Mouse (Mus musculus) brown adipose tissue, adult 24 weeks (tissue): ENCODE measurements around the gene Ubr4. TPM values are rescaled to one million over a fixed set of nuclear protein-coding genes. Genes with fewer than 3 reads are reported as not detected.

Source experiments
- H3K27ac ChIP-seq: fragments of 200-500 bp; replicated peaks from 2 replicates; pipeline ENCODE4 v1.5.1; 2012; ENCODE audit warnings: low read depth, mild to moderate bottlenecking, low read length
- H3K4me1 ChIP-seq: fragments of 200-500 bp; 2 replicates; pipeline ENCODE4 v1.6.1; 2012; ENCODE audit warnings: low read length, mixed read lengths; ENCODE audit not compliant: control insufficient read depth, insufficient read depth, insufficient read length
- H3K4me3 ChIP-seq: fragments of 200-500 bp; 2 replicates; pipeline ENCODE4 v1.5.1; 2012; ENCODE audit warnings: low read depth, mild to moderate bottlenecking, low read length, moderate library complexity; ENCODE audit not compliant: insufficient read depth
- polyA plus RNA-seq: library from polyadenylated mRNA; stranded (reverse); fragments of >200 nt; gene quantifications from 2 replicates; pipeline ENCODE4 v1.2.4, GENCODE M21; 2012; ENCODE audit not compliant: missing spikeins, insufficient read depth, insufficient read length

Ubr4 gene
- polyA plus RNA-seq, 1 experiment: 43.2 TPM

DNA sequence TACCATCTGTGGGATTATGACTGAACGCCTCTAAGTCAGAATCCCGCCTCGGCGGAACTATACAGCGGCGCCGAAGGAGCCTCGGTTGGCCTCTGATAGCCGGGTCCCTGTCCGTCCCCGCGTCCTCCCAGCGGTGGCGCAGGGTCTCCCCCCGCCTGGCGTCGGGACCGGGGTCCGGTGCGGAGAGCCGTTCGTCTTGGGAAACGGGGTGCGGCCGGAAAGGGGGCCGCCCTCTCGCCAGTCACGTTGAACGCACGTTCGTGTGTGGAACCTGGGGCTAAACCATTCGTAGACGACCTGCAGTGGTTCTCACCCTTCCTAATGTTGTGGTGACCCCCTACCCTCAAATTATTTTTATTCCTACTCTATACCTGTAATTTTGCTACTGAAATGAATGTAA lies 14.3 kb upstream of the Ubr4 start:
- no peak overlapping the region for H3K27ac ChIP-seq
- no peaks in the 10 kb centered on the region; the same call in 1 of the 2 replicates for H3K4me1 ChIP-seq
- H3K4me3 ChIP-seq: no peak overlapping the region

DNA sequence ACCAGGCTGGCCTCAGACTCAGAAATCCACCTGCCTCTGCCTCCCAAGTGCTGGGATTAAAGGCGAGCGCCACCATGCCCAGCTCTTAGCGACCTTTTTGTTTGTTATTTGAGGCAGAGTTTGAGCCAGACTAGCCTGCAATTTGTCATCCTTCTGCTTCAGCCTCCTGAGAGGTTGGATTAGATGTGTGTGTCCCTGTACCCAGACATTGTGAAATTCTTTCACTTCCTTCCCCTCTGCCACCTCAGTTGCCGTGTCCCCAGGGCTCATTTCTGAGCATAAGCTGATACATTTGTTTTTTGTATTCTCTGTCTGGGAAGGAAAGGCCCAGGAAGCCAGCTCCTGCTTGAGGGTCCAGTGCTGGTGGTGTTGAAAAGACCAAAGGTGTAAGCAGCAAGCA lies 11.6 kb upstream of the Ubr4 start:
- Histone ChIP-seq H3K27ac (no peak overlapping the region), H3K4me1 (no peaks in the 10 kb centered on the region; the same call in 1 of the 2 replicates)

DNA sequence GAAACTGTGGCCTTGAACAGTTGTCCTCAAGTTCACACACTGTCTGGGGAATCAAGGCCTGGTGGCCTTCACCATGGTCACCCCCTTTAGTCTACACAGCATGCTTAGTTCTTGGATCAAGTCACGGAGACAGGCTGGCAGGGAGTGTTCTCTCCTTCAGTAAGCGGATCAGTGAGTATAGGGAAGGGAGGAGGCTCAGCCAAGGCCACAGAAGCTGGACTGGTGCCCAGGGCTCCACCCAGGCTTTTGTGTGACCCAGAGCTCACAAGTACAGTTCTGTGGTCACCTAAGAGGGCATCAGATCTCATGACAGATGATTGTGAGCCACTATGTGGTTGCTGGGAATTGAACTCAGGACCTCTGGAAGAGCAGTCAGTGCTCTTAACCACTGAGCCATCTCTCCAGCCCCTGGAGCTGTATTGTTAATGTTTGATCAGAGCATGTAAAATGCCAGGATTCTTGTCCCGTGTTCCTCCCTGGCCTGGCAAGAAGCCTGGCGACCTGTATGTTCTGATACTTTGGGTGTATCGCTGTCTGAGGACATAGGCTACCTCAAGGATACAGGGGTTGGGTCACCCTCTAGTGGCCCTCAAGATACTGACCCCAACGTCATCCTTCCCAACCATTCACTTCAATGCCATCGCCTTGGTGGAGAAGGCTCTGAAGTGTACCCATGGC lies 10.7 kb upstream of the Ubr4 start:
- no peak overlapping the region for H3K4me3 ChIP-seq
- H3K27ac ChIP-seq: no peak overlapping the region

More for the DNA sequence above, 11.6 kb upstream of the Ubr4 start:
- H3K4me3 ChIP-seq: no peak overlapping the region

DNA sequence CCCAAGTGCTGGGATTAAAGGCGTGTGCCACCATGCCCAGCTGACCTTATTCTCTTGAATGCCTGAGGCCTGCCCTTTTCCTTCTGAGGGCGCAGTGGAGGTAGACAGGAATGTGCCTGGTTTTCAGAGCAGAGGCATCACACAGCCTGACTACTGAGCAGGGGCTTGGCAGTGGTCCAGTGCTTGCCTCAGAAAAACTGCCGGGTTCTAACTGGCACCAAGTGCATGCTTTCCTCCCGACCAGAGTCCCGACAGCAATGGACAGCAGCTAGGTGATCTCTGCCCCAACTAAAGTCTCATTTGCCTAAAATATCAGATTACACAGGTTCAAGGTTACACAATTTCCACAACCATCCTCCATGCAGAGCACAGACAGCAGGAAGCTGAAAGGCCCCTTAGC lies 8.7 kb upstream of the Ubr4 start:
- Histone ChIP-seq H3K27ac (no peak overlapping the region), H3K4me3 (no peak overlapping the region), H3K4me1 (no peaks in the 10 kb centered on the region)

More for the DNA sequence above, 10.7 kb upstream of the Ubr4 start:
- no peaks in the 10 kb centered on the region; the same call in 1 of the 2 replicates for H3K4me1 ChIP-seq

DNA sequence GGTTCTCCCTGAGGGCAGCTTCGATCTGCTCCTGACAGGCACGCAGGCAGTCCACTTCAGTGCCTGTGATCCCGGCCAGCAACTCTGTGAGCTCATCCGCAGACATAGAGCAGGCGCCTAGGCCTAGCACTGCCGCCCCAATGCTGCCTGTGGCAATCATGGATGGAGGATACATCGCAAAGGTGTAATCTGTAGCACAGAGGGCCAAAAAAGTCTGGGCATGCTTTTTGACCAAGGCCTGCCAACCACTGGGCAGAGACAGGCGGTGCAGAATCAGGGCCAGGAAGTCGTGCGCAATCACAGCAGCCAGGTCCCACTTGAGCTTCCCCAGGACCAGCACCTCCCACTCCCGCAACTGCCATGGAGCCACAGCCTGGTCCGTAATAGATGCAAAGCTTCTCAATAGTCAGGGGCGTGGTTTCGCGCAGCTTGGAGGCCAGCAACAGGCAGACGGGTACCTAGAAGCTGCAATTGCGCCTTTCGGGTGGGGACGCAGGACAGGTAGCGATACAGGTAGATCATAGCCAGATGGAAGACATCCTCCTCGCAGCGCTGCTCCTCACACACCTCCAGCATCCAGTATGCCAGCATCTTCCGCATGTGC lies 6.9 kb upstream of the Ubr4 start:
- Histone ChIP-seq H3K4me1 (no peaks in the 10 kb centered on the region), H3K4me3 (no peak overlapping the region), H3K27ac (no peak overlapping the region)

DNA sequence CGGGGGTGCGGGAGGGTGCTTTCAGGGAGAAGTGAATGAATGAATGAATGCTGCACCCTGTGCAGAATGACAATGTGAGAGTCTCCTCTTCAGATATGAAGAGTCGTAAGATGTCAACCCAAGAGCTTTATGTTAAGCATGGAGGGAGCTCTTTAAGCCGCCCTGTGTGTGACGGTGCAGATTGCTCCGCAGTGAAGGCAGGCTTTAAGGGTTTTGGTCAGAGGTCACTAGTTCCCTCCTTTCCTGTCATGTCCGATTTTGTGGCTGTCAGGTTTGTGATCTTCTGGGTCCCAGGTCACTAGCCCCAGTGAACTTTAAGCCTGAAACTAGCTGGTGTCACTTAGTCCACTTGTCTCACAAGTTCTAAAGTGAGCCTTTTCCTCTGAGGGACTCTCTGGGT lies 423 bp downstream of the Ubr4 start:
- Histone ChIP-seq H3K4me1 (peaks cover 8% of the 10 kb centered on the region), H3K4me3 (peak overlapping the region; percentile 91), H3K27ac (peak overlapping the region; percentile 69; the same call in 1 of the 2 replicates)

DNA sequence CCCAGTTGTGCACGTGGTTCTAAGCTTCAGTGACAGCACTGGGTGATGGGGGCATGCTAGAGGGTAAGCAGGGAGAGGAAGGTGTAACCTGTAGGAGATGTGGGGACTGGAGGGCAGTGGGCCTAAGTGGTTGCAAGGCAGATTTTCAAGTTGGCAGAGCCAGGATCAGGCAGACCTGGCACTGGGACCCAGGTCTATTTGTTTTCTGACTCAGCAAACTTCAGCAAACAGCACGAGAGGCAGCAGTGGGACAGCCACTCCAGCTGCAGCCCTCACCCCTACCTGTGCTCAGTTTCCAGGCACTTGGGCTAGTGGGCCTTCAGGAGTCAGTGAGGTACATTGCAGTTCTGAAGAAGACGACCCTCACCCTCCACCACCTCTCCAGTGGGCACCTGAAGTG lies 4.8 kb downstream of the Ubr4 start:
- Histone ChIP-seq H3K4me1 (peaks cover 2% of the 10 kb centered on the region), H3K4me3 (no peak overlapping the region), H3K27ac (no peak overlapping the region)

DNA sequence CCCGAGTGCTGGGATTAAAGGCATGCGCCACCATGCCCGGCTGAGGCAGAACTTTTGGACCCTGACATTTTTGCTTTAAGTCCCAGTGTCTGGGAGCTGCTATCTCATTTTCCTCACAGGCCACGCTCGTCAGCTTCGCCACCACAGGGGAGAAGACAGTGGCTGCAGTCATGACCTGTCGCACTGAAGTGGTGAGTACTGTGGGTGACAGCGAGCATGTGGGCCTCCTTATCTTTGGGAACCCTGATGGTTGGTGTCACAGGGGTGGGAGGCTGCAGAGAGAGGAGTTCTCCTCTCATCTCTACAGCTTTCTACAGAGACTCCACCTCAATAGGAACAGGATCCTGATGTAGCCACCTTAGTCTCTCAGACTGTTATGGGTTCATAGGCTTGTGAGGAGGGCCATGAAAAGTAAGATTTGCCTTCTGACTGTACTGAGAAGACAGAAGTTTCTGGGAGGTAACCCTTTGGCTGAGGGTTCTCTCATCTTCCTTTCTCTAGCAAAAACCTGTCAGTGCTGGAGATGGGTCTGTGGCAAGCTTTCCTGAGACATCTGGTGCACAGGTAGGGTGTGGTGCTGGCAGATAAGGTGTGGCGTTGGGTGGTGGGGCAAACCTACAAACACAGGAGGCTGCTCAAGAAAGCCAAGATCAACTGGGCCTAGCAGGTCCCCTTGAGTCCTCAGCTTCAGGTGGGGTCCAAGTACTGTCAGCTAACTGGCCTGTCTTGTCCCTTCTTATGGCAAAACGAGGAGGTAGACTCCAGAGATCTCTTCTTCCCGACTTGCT lies 8.5 kb downstream of the Ubr4 start:
- no peaks in the 10 kb centered on the region for H3K4me1 ChIP-seq
- no peak overlapping the region for H3K4me3 ChIP-seq
- H3K27ac ChIP-seq: no peak overlapping the region

DNA sequence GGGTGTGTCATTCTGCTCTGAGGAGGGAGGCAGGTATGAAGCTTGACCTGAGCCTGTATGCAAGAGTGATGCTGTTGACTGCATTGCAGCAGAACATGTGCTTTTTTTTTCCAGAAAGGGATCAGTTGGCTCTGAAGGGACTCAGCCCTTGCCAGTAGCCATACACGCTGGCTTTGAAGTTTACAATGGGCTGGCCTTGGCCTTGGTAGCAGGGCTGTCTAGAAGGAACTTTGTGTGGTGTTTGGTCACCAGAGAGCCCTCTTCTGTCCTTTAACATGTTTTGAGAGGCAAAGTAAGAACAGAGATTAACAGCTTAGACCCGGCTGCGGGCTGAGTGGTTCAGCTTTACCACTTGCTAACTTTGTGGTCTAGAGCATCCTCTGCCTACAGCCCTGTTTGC lies 14.9 kb downstream of the Ubr4 start:
- Histone ChIP-seq H3K4me1 (no peaks in the 10 kb centered on the region), H3K27ac (no peak overlapping the region), H3K4me3 (no peak overlapping the region)

DNA sequence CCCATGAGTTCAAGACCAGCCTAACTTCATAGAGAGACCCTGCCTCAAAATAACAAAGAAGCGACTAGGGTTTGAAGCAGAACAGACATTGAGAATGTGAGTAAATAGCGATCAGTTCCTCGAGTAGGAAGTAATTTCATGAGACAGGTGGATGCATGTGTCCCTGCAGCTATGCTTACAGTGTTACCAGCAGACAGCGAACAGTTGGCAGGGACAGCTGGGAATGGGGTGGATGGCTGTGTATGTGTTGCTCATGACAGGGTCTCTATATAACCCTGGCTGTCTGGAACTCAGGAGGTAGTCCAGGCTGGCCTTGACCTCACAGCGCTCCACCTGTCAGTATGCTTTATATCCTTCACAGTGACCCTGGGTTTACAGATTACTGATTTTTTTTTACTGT lies 15.6 kb downstream of the Ubr4 start:
- H3K4me1 ChIP-seq: no peaks in the 10 kb centered on the region; the same call in 1 of the 2 replicates
- H3K27ac ChIP-seq: no peak overlapping the region
- no peak overlapping the region for H3K4me3 ChIP-seq

DNA sequence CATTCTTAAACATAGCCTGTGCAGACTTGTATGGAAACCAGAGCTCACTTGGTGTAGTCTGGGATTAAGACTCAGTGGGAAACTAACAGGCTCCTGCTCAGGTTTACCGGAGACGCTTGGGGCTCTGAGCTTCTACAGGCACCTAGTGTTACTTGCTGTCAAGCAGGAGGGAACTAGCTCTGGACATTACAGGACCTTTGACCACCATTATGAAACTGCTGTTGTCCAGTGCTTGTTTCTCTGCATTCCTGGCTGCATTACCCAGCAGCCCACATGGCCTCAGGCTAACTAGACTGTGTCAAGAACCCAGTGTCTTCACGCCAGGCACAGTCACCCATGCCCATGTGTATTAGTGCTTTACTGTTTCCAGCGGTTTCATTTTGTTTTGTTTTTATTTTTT lies 20.7 kb downstream of the Ubr4 start:
- Histone ChIP-seq H3K4me3 (no peak overlapping the region), H3K27ac (peak overlapping the region; percentile 53; the same call in 1 of the 2 replicates), H3K4me1 (no peaks in the 10 kb centered on the region; the same call in 1 of the 2 replicates)

DNA sequence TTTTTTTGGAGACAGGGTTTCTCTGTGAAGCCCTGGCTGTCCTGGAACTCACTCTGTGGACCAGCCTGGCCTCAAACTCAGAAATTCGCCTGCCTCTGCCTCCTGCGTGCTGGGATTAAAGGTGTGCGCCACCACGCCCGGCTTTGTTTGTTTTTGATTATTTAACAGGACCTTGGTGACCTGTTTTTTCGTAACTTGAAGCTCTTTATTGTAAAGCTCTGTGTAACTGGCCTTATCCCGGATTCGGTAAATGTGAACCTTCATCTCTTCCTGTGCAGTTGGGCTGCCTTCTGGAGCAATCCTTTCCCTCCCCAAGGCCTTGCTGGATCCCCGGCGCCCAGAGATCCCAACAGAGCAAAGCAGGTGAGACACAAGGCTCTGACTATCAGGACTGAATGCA lies 21.1 kb downstream of the Ubr4 start:
- Histone ChIP-seq H3K27ac (0 out of 2 replicates have a peak overlapping the region, but pooled peaks have one; percentile 53), H3K4me1 (no peaks in the 10 kb centered on the region; the same call in 1 of the 2 replicates), H3K4me3 (no peak overlapping the region)

DNA sequence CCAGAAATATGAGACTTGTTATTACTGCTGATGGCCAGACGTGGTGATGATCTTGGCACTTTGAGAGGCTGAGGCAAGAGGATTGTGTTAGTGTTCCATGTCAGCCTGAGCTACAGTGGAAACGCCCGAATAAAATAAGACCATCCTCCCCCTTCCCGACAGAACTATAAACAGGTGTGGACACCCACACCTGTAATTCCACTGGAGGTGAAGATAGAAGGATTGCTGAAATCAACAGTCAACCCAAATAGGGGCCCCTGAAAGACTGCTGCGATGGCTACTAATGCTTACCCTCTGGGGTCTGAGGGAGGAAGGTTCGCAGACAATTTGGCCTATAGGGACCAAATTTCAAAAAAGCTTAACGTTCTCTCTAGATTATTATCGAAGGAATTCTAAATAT lies 27.3 kb downstream of the Ubr4 start:
- H3K4me3 ChIP-seq: peak overlapping the region; percentile 86
- H3K4me1 ChIP-seq: peaks cover 10% of the 10 kb centered on the region; the same call in 1 of the 2 replicates
- H3K27ac ChIP-seq: no peak overlapping the region

DNA sequence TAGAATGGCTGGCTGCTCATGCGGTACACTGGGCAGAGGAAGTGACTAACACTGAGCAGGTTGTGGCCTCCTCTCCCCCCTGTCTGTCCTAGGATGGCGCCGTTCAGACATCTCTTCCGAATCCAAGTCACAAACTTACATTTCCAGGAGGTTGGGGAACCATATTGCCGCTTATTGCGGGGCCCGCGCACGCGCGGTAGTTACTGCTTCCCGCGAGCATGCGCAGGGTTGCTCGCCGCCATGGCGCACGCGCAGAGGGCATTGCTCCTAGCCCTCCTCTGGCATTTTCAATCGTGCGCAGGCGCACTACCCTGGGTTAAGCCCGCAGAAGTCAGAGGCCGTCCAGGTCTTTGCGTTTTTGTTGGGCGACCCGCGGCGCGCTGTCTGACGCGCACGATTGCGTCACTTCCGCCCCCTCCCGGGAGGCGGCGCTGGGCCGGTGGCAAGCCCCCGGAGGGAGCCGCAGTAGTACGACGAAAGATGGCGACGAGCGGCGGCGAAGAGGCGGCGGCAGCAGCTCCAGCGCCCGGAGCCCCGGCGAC lies 27.9 kb downstream of the Ubr4 start:
- Histone ChIP-seq H3K4me3 (peak overlapping the region; percentile 86), H3K27ac (peak overlapping the region; percentile 92), H3K4me1 (peaks cover 10% of the 10 kb centered on the region; the same call in 1 of the 2 replicates)
